Mouse (Mus musculus): Measurements from ENCODE around the gene Tnnt1. TPM values are rescaled to one million over a fixed set of nuclear protein-coding genes. Genes with fewer than 3 reads are reported as not detected.
A peak's percentile ranks its signal among the peaks of the same experiment; 100 is the strongest.

Tnnt1 gene
- polyA plus RNA-seq (2012; rRNA removed) (99.8 and 238 TPM in 2 replicates), polyA plus RNA-seq (2014; fragmentation: Nextera tagmentation; extraction: Ambion mirVana) (241 and 300 TPM in 2 replicates)

DNA sequence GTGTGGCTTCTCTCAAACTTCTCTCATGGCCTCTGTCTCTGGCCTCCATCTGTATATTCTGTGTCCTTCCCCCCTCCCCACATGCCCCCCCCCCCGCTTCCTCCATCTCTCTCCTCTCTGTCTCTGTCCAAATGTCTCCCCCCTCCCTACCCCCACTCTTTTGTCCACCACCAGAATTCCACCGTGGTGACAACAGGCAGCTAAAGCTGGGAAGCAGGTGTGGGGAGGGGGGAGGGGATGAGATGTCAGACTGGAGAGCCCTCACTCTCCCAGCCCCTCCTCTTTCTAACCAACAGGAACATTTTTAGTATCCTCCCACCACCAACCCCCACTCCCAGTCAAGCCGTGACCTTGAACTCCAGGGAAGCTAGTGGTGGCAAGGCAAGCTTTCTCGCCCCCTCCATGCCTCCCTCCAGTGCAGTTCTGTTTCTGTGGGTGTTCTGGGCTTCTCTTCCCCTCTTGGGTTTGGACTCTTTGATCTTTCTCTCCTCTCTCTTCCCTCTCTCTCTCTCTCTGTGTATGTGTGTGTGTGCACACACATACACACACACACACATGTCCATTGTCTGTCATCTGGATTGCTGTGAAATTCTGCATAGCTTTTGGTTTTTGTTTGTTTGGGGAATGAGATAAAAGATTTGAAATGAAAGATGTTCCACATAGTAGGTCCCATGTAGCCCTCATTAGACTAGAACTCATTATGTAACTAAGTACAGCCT is at the start of gene Tnnt1:
Tnnt1 (minus strand) TSS at position 51 of the 719 bp plus-strand sequence.
- H3K4me2 ChIP-seq (replicated peaks; ENCODE audit: low read depth, low read length, severe bottlenecking), result no peak within 1 kb of the TSS
- H3K36me3 ChIP-seq (ENCODE audit: control insufficient read depth, insufficient read depth, low read length), result no peaks in the 10 kb centered on the region
- WGBS, result 10% methylated on average over 4 of the region's 4 CpGs
- H3K9me3 ChIP-seq (ENCODE audit: control insufficient read depth, low read length), result no peaks in the 10 kb centered on the region
- ATAC-seq (ENCODE audit: low FRiP score, low read depth), result peak; percentile 64
- no peak within 1 kb of the TSS for H3K9ac ChIP-seq (ENCODE audit: low read depth, low read length, severe bottlenecking)
- peaks cover 9% of the 10 kb centered on the region; the same call in 1 of the 2 replicates for H3K4me1 ChIP-seq (ENCODE audit: control insufficient read depth, insufficient read depth, low read length)
- H3K27me3 ChIP-seq (ENCODE audit: control insufficient read depth, insufficient read depth, low read length), result no peaks in the 10 kb centered on the region
- H3K4me3 ChIP-seq (replicated peaks; ENCODE audit: low read length), result peak within 1 kb of the TSS; percentile 11; the same call in 1 of the 2 replicates
- H3K27ac ChIP-seq (replicated peaks; ENCODE audit: low read depth, low read length), result no peak within 1 kb of the TSS
- peak; percentile 33 for DNase-seq (ENCODE audit: low spot score)
- TF ChIP-seq POLR2A (IDR thresholded peaks at IDR 0.05; ENCODE audit: borderline replicate concordance, extremely low read depth, insufficient read depth, insufficient read length), result no peak

DNA sequence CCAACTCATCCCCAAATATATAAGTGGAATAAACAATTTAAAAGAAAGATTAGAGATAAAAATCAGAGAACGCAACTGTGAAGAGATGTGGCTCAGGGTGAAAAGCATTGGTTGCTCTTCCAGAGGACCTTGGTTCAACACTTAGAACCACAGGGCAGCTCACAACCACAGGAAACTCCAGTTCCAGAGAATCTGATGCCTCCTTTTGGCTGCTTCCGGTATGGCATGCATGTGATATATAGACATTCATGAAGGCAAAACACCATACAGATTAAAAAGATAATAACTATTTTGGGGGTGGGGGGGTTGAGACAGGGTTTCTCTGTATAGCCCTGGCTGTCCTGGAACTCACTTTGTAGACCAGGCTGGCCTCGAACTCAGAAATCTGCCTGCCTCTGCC is 46.5 kb upstream of the Tnnt1 start:
- no peak for ATAC-seq (ENCODE audit: low FRiP score, low read depth)
- no peak for TF ChIP-seq POLR2A (IDR thresholded peaks at IDR 0.05; ENCODE audit: borderline replicate concordance, extremely low read depth, insufficient read depth, insufficient read length)

DNA sequence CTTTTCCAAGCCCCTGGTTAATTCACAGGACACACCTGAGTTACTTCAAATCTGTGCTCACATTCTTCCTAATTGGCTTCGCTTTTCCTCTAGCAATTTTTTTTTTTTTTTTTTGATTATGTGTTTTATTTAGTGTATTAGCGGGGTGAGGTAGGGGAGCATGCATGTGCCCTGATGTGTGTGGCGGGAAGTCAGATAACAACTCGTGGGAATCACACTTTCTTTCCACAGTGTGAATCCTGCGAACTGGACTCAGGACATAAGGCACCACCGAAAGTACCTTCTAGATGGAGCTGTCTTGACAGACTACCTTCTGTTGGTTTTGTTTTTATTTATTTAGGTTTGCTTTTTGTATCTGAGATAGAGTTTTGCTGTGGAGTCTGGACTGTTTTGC is 41.0 kb upstream of the Tnnt1 start:
- Histone ChIP-seq H3K9ac (ENCODE audit: low read depth, low read length, severe bottlenecking) (no peak overlapping the region), H3K4me3 (replicated peaks; ENCODE audit: low read length) (no peak overlapping the region), H3K4me2 (replicated peaks; ENCODE audit: low read depth, low read length, severe bottlenecking) (no peak overlapping the region), H3K27me3 (ENCODE audit: control insufficient read depth, insufficient read depth, low read length) (no peaks in the 10 kb centered on the region), H3K27ac (replicated peaks; ENCODE audit: low read depth, low read length) (no peak overlapping the region), H3K9me3 (ENCODE audit: control insufficient read depth, low read length) (no peaks in the 10 kb centered on the region), H3K36me3 (ENCODE audit: control insufficient read depth, insufficient read depth, low read length) (no peaks in the 10 kb centered on the region), H3K4me1 (ENCODE audit: control insufficient read depth, insufficient read depth, low read length) (no peaks in the 10 kb centered on the region)
- WGBS, result 68% methylated on average over 6 of the region's 6 CpGs
- no peak for DNase-seq (ENCODE audit: low spot score)
- no peak for TF ChIP-seq POLR2A (IDR thresholded peaks at IDR 0.05; ENCODE audit: borderline replicate concordance, extremely low read depth, insufficient read depth, insufficient read length)
- ATAC-seq (ENCODE audit: low FRiP score, low read depth), result no peak

More for the DNA sequence above, 46.5 kb upstream of the Tnnt1 start:
- H3K27me3 ChIP-seq (ENCODE audit: control insufficient read depth, insufficient read depth, low read length), result no peaks in the 10 kb centered on the region
- H3K9ac ChIP-seq (ENCODE audit: low read depth, low read length, severe bottlenecking), result no peak overlapping the region
- H3K36me3 ChIP-seq (ENCODE audit: control insufficient read depth, insufficient read depth, low read length), result no peaks in the 10 kb centered on the region
- WGBS, result 92% methylated on average over 3 of the region's 3 CpGs
- H3K9me3 ChIP-seq (ENCODE audit: control insufficient read depth, low read length), result no peaks in the 10 kb centered on the region
- no peaks in the 10 kb centered on the region for H3K4me1 ChIP-seq (ENCODE audit: control insufficient read depth, insufficient read depth, low read length)
- no peak overlapping the region for H3K4me2 ChIP-seq (replicated peaks; ENCODE audit: low read depth, low read length, severe bottlenecking)
- H3K4me3 ChIP-seq (replicated peaks; ENCODE audit: low read length), result no peak overlapping the region
- DNase-seq (ENCODE audit: low spot score), result no peak
- no peak overlapping the region for H3K27ac ChIP-seq (replicated peaks; ENCODE audit: low read depth, low read length)

DNA sequence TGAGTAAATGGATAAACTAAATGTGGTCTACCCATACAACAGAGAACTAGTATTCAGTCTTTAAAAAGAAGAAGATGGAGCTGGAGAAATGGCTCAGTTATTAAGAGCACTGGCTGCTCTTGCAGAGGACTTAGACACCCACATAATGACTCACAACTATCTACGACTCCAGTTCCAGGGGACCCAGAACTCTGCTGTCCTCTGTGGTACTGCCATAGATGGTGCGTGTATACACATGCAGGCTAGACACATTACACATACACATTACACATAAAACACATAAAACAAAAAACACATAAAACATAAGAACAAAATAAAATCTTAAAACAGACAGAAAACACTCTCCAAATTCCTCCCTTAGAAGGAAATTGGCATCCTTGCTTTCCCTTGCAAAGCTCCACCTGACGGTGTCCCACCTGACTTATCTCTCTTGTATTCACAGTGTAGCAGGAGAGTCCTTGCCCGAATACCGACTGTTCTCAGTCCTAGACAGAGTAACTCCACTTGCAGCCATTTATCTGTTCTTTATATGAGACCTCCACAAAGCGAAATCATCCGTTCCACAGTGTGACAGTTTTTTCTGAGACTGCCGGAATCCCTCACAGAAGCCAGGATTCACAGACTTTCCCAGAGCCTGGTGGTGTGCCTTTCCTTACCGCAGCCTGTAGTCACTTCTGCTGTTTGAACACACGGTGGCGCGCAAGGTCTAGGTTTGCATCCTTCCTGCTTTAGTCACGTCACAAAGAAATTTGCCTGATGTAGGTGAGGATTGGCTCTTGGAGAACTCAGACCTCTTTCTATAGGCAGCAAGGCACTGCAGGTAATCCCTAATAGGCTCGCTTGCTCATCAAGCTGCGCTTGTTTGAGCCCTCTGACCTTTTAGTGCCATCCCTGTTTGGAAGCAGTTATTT is 40.3 kb upstream of the Tnnt1 start:
- Histone ChIP-seq H3K27ac (replicated peaks; ENCODE audit: low read depth, low read length) (no peak overlapping the region), H3K4me2 (replicated peaks; ENCODE audit: low read depth, low read length, severe bottlenecking) (no peak overlapping the region), H3K4me3 (replicated peaks; ENCODE audit: low read length) (no peak overlapping the region), H3K9me3 (ENCODE audit: control insufficient read depth, low read length) (no peaks in the 10 kb centered on the region), H3K4me1 (ENCODE audit: control insufficient read depth, insufficient read depth, low read length) (no peaks in the 10 kb centered on the region), H3K9ac (ENCODE audit: low read depth, low read length, severe bottlenecking) (no peak overlapping the region), H3K27me3 (ENCODE audit: control insufficient read depth, insufficient read depth, low read length) (no peaks in the 10 kb centered on the region), H3K36me3 (ENCODE audit: control insufficient read depth, insufficient read depth, low read length) (no peaks in the 10 kb centered on the region)
- TF ChIP-seq POLR2A (IDR thresholded peaks at IDR 0.05; ENCODE audit: borderline replicate concordance, extremely low read depth, insufficient read depth, insufficient read length), result no peak
- ATAC-seq (ENCODE audit: low FRiP score, low read depth) (peak; percentile 91), DNase-seq (ENCODE audit: low spot score) (peak; percentile 95)
- 22% methylated on average over 15 of the region's 15 CpGs for WGBS

DNA sequence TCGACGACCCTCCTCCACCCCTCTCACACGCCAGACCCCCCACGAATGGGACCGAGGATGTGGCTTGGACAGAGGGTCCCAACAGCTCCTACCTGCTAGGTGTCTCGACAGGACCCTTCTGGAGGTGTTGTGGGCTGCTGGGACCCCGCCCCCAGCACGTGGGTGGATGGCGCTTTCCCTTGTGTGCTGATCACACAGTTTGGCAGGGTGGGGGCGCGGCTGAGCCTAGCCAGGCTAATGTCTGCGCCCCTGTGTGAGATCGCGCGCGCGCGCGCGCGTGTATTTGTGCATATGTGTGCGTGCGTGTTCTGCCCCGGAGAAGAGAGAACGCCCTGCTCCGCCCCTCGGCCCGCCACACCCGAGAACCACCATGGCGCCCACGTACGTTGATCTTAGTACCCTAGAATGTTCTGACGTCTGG is 31.0 kb upstream of the Tnnt1 start, which contains the start of gene Syt5:
Syt5 (minus strand) TSS at position 321 of the 421 bp plus-strand sequence.
- Histone ChIP-seq H3K9me3 (ENCODE audit: control insufficient read depth, low read length) (no peaks in the 10 kb centered on the region), H3K9ac (ENCODE audit: low read depth, low read length, severe bottlenecking) (peak within 1 kb of the TSS; percentile 41), H3K27ac (replicated peaks; ENCODE audit: low read depth, low read length) (no peak within 1 kb of the TSS), H3K4me1 (ENCODE audit: control insufficient read depth, insufficient read depth, low read length) (peaks cover 11% of the 10 kb centered on the region), H3K4me3 (replicated peaks; ENCODE audit: low read length) (peak within 1 kb of the TSS; percentile 34), H3K27me3 (ENCODE audit: control insufficient read depth, insufficient read depth, low read length) (no peaks in the 10 kb centered on the region), H3K36me3 (ENCODE audit: control insufficient read depth, insufficient read depth, low read length) (no peaks in the 10 kb centered on the region), H3K4me2 (replicated peaks; ENCODE audit: low read depth, low read length, severe bottlenecking) (peak within 1 kb of the TSS; percentile 71)
- WGBS, result 5% methylated on average over 27 of the region's 33 CpGs
- ATAC-seq (ENCODE audit: low FRiP score, low read depth) (peak; percentile 62; the same call in 1 of the 2 replicates), DNase-seq (ENCODE audit: low spot score) (no peak)
- TF ChIP-seq POLR2A (IDR thresholded peaks at IDR 0.05; ENCODE audit: borderline replicate concordance, extremely low read depth, insufficient read depth, insufficient read length), result no peak
